Mouse (Mus musculus): ENCODE results near the gene Ttn. TPM values are rescaled to one million over a fixed set of nuclear protein-coding genes. Genes with fewer than 3 reads are reported as not detected.

The Ttn gene
- polyA plus RNA-seq, 1 experiment from 2014 or later = 1.7 TPM

- WGBS = 71% methylated on average over 10 of the region's 10 CpGs
- no peaks in the 10 kb centered on the region for H3K36me3 ChIP-seq
Observed at GRCm38 (mm10) chr2:76961420-76962044, 20.8 kb downstream of the Ttn start.

GRCm38 (mm10) chr2:76949774-76950173 lies 32.6 kb downstream of the Ttn start:
- 73% methylated on average over 7 of the region's 7 CpGs for WGBS
- H3K4me3 ChIP-seq (replicated peaks) = no peak overlapping the region
- H3K9me3 ChIP-seq = no peaks in the 10 kb centered on the region
- H3K27me3 ChIP-seq (replicated peaks) = no peaks in the 10 kb centered on the region
- H3K36me3 ChIP-seq = no peaks in the 10 kb centered on the region
- H3K27ac ChIP-seq = no peak overlapping the region
- no peak overlapping the region for H3K9ac ChIP-seq
- ATAC-seq (ENCODE audit: insufficient read depth, low FRiP score, low read depth) = no peak
- no peak overlapping the region for H3K4me2 ChIP-seq
- H3K4me1 ChIP-seq = no peaks in the 10 kb centered on the region

More at GRCm38 (mm10) chr2:76961420-76962044, 20.8 kb downstream of the Ttn start:
- Histone ChIP-seq H3K27me3 (replicated peaks) (no peaks in the 10 kb centered on the region), H3K27ac (no peak overlapping the region), H3K9ac (no peak overlapping the region), H3K4me3 (replicated peaks) (no peak overlapping the region), H3K4me2 (no peak overlapping the region), H3K4me1 (no peaks in the 10 kb centered on the region), H3K9me3 (no peaks in the 10 kb centered on the region)
- no peak for ATAC-seq (ENCODE audit: insufficient read depth, low FRiP score, low read depth)

- no peaks in the 10 kb centered on the region for H3K4me1 ChIP-seq
- H3K4me3 ChIP-seq (replicated peaks) = no peak overlapping the region
- ATAC-seq (ENCODE audit: insufficient read depth, low FRiP score, low read depth) = no peak
- H3K4me2 ChIP-seq = no peak overlapping the region
- H3K9me3 ChIP-seq = no peaks in the 10 kb centered on the region
- WGBS = 58% methylated on average over 10 of the region's 10 CpGs
- no peak overlapping the region for H3K9ac ChIP-seq
- no peaks in the 10 kb centered on the region for H3K36me3 ChIP-seq
- no peaks in the 10 kb centered on the region for H3K27me3 ChIP-seq (replicated peaks)
- H3K27ac ChIP-seq = no peak overlapping the region
Observed at GRCm38 (mm10) chr2:76938515-76938914, 43.8 kb downstream of the Ttn start.

GRCm38 (mm10) chr2:76929718-76930117 lies 52.6 kb downstream of the Ttn start:
- ATAC-seq (ENCODE audit: insufficient read depth, low FRiP score, low read depth) = no peak
- no peaks in the 10 kb centered on the region for H3K36me3 ChIP-seq
- WGBS = 0% methylated on average over 2 of the region's 2 CpGs
- no peak overlapping the region for H3K4me3 ChIP-seq (replicated peaks)
- no peak overlapping the region for H3K9ac ChIP-seq
- no peak overlapping the region for H3K4me2 ChIP-seq
- no peaks in the 10 kb centered on the region for H3K4me1 ChIP-seq
- H3K27me3 ChIP-seq (replicated peaks) = no peaks in the 10 kb centered on the region
- no peak overlapping the region for H3K27ac ChIP-seq
- H3K9me3 ChIP-seq = no peaks in the 10 kb centered on the region

- no peaks in the 10 kb centered on the region for H3K36me3 ChIP-seq
- no peak overlapping the region for H3K4me3 ChIP-seq (replicated peaks)
- H3K9ac ChIP-seq = no peak overlapping the region
- H3K9me3 ChIP-seq = no peaks in the 10 kb centered on the region
- no peak overlapping the region for H3K27ac ChIP-seq
- H3K4me2 ChIP-seq = no peak overlapping the region
- WGBS = 50% methylated on average over 3 of the region's 3 CpGs
- ATAC-seq (ENCODE audit: insufficient read depth, low FRiP score, low read depth) = no peak; the same call in 1 of the 2 replicates
- H3K27me3 ChIP-seq (replicated peaks) = no peaks in the 10 kb centered on the region
- no peaks in the 10 kb centered on the region for H3K4me1 ChIP-seq
Observed at GRCm38 (mm10) chr2:76928816-76929215, 53.5 kb downstream of the Ttn start.

- H3K27ac ChIP-seq = no peak overlapping the region
- no peak overlapping the region for H3K4me2 ChIP-seq
- ATAC-seq (ENCODE audit: insufficient read depth, low FRiP score, low read depth) = no peak
- H3K9ac ChIP-seq = no peak overlapping the region
- H3K27me3 ChIP-seq (replicated peaks) = no peaks in the 10 kb centered on the region
- WGBS = 66% methylated on average over 7 of the region's 7 CpGs
- no peaks in the 10 kb centered on the region for H3K36me3 ChIP-seq
- H3K4me3 ChIP-seq (replicated peaks) = no peak overlapping the region
- H3K9me3 ChIP-seq = no peaks in the 10 kb centered on the region
- H3K4me1 ChIP-seq = no peaks in the 10 kb centered on the region
Observed at GRCm38 (mm10) chr2:76928298-76928697, 54.0 kb downstream of the Ttn start.

- no peak overlapping the region for H3K9ac ChIP-seq
- H3K4me3 ChIP-seq (replicated peaks) = no peak overlapping the region
- 69% methylated on average over 12 of the region's 12 CpGs for WGBS
- ATAC-seq (ENCODE audit: insufficient read depth, low FRiP score, low read depth) = no peak
- H3K4me1 ChIP-seq = no peaks in the 10 kb centered on the region
- H3K4me2 ChIP-seq = no peak overlapping the region
- H3K27ac ChIP-seq = no peak overlapping the region
- H3K9me3 ChIP-seq = no peaks in the 10 kb centered on the region
- H3K27me3 ChIP-seq (replicated peaks) = no peaks in the 10 kb centered on the region
- no peaks in the 10 kb centered on the region for H3K36me3 ChIP-seq
Observed at GRCm38 (mm10) chr2:76926927-76927326, 55.4 kb downstream of the Ttn start.

- H3K4me2 ChIP-seq = no peak overlapping the region
- 91% methylated on average over 10 of the region's 10 CpGs for WGBS
- H3K36me3 ChIP-seq = no peaks in the 10 kb centered on the region
- H3K4me3 ChIP-seq (replicated peaks) = no peak overlapping the region
- H3K4me1 ChIP-seq = no peaks in the 10 kb centered on the region
- no peaks in the 10 kb centered on the region for H3K9me3 ChIP-seq
- no peaks in the 10 kb centered on the region for H3K27me3 ChIP-seq (replicated peaks)
- no peak overlapping the region for H3K9ac ChIP-seq
- ATAC-seq (ENCODE audit: insufficient read depth, low FRiP score, low read depth) = no peak
- no peak overlapping the region for H3K27ac ChIP-seq
Observed at GRCm38 (mm10) chr2:76914959-76915358, 67.4 kb downstream of the Ttn start.

GRCm38 (mm10) chr2:76908705-76909457 lies 73.5 kb downstream of the Ttn start:
- no peaks in the 10 kb centered on the region for H3K4me1 ChIP-seq
- 76% methylated on average over 15 of the region's 15 CpGs for WGBS
- no peaks in the 10 kb centered on the region for H3K9me3 ChIP-seq
- H3K9ac ChIP-seq = no peak overlapping the region
- H3K36me3 ChIP-seq = no peaks in the 10 kb centered on the region
- no peak overlapping the region for H3K4me3 ChIP-seq (replicated peaks)
- no peak overlapping the region for H3K27ac ChIP-seq
- no peak for ATAC-seq (ENCODE audit: insufficient read depth, low FRiP score, low read depth)
- no peak overlapping the region for H3K4me2 ChIP-seq
- no peaks in the 10 kb centered on the region for H3K27me3 ChIP-seq (replicated peaks)

- H3K27me3 ChIP-seq (replicated peaks) = no peaks in the 10 kb centered on the region
Observed at GRCm38 (mm10) chr2:76903351-76903750, 79.0 kb downstream of the Ttn start.

GRCm38 (mm10) chr2:76901476-76902086 lies 80.8 kb downstream of the Ttn start:
- Histone ChIP-seq H3K9me3 (no peaks in the 10 kb centered on the region), H3K27ac (no peak overlapping the region), H3K27me3 (replicated peaks) (no peaks in the 10 kb centered on the region), H3K4me2 (no peak overlapping the region), H3K9ac (no peak overlapping the region), H3K36me3 (no peaks in the 10 kb centered on the region), H3K4me1 (no peaks in the 10 kb centered on the region), H3K4me3 (replicated peaks) (no peak overlapping the region)
- WGBS = 77% methylated on average over 24 of the region's 24 CpGs
- ATAC-seq (ENCODE audit: insufficient read depth, low FRiP score, low read depth) = no peak

More at GRCm38 (mm10) chr2:76903351-76903750, 79.0 kb downstream of the Ttn start:
- no peak overlapping the region for H3K27ac ChIP-seq
- H3K36me3 ChIP-seq = no peaks in the 10 kb centered on the region
- no peak overlapping the region for H3K9ac ChIP-seq
- 81% methylated on average over 11 of the region's 11 CpGs for WGBS
- H3K4me2 ChIP-seq = no peak overlapping the region
- no peaks in the 10 kb centered on the region for H3K9me3 ChIP-seq
- H3K4me3 ChIP-seq (replicated peaks) = no peak overlapping the region
- no peaks in the 10 kb centered on the region for H3K4me1 ChIP-seq
- no peak for ATAC-seq (ENCODE audit: insufficient read depth, low FRiP score, low read depth)

- no peaks in the 10 kb centered on the region for H3K27me3 ChIP-seq (replicated peaks)
- ATAC-seq (ENCODE audit: insufficient read depth, low FRiP score, low read depth) = no peak
- H3K27ac ChIP-seq = no peak overlapping the region
- no peaks in the 10 kb centered on the region for H3K4me1 ChIP-seq
- H3K36me3 ChIP-seq = no peaks in the 10 kb centered on the region
- no peaks in the 10 kb centered on the region for H3K9me3 ChIP-seq
- WGBS = 95% methylated on average over 11 of the region's 11 CpGs
- no peak overlapping the region for H3K4me2 ChIP-seq
- H3K4me3 ChIP-seq (replicated peaks) = no peak overlapping the region
- no peak overlapping the region for H3K9ac ChIP-seq
Observed at GRCm38 (mm10) chr2:76899886-76900285, 82.5 kb downstream of the Ttn start.
